Mouse (Mus musculus): ENCODE results near the gene Gprin3.

Gene Gprin3

GRCm38 (mm10) chr6:59425824-59426533 lies at the start of gene Gprin3:
Gene Gprin3, minus strand, starts transcription at chr6:59426294.
- peak; percentile 90 for DNase-seq

- DNase-seq = no peak
Observed at GRCm38 (mm10) chr6:59458861-59459260, 32.8 kb upstream of the Gprin3 start.

DNA sequence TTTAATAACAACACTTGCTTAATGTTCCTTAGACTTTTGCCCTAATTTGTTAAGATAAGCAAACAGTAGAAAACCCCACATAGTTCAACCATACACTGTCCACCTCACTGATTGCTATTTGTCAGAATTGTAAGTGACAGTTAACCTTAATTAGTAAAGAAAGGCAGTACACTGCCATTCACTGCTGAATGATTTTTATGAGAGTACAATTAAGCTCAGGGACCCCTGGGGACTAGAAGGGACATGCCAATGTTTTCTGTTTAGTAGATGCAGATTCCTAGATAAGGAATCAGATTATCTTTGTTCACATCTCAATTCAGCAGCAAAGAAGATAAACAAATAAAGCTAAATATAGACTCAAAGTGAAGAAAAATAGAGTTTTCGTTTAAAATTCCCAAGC lies 30.0 kb upstream of the Gprin3 start:
- DNase-seq = no peak

GRCm38 (mm10) chr6:59451348-59451747 lies 25.3 kb upstream of the Gprin3 start:
- no peak for DNase-seq

- no peak for DNase-seq
Observed at GRCm38 (mm10) chr6:59445101-59445503, 19.0 kb upstream of the Gprin3 start.

DNA sequence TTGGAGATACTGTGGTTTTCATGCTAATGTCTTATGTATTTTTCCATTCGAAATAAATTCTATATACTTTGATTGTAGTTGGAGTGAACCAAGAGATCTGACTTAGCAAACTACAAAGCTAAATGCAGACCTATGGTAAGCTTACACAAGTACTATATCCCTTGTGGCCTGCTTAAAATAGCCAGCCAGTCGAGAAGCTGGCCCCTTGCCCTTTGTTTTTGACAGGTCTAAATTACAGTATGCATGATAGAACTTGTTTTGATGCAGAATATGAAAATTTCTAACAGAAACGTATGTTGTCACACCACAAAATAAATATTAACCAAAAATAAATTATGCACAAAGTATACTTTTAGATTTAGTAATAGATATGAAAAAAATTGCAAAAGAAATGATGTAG lies 9.8 kb upstream of the Gprin3 start:
- no peak for DNase-seq

- DNase-seq = no peak
Observed at GRCm38 (mm10) chr6:59433116-59433515, 7.0 kb upstream of the Gprin3 start.

- no peak for DNase-seq
Observed at GRCm38 (mm10) chr6:59426534-59426885, 416 bp upstream of the Gprin3 start.

DNA sequence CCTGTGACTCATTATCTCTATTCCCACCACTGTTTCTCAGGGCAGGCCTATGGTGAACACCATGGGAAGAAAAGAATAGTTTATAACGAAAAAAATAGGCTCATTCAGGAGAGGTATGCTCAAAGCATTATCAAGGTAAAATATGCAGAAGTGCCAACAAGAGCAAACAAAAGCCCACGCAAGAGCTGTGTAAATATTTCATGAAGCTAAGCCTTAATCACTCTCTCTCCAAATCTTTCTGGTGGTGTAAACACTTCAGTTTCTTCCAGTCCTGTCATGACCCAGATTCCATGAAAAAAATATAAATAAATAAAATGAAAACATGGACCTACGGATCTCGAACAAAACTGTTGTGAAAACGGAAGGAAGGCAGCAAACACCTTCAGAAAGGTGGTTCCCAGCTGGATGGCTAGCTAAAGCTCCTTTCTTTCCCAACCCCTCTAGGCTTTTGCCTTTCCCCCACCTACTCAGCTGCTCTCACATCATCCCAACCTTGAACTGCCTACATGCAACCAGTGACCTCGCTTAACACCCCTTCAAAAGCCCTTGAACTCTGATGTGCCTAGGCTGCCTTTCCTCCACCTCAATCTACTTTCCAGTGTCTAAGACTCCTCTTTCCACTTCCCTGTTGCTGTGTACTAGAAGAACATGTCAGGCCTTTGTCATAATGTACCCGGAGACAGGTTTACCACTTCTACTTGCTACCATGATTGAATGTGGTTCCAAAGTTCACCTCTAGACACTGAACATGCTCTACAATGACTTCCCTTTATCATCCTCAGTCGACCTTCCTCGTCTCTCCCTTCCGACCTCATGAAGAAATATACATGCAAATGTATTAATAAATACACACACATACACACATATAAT lies 988 bp downstream of the Gprin3 start:
- DNase-seq = no peak

- DNase-seq = no peak
Observed at GRCm38 (mm10) chr6:59423836-59424235, 2.3 kb downstream of the Gprin3 start.

DNA sequence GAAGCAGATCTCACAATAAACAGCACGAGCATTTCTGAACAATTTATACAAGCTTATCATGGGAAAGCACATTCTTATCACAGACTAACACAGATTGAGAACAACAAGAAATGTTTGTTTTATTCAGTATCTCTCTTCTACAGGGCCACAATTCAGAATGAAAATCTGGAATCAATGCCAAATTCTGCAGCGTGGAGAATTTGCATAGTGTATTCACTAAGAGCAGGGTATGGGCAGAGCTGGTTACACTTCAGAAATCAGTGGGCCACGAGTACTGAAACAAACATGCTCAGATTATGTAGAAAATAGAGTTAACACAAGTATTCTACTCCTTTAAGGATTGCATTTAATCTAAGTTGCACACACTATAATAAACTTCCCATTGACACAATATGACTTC lies 6.8 kb downstream of the Gprin3 start:
- DNase-seq = no peak

GRCm38 (mm10) chr6:59418659-59419058 lies 7.4 kb downstream of the Gprin3 start:
- no peak for DNase-seq

DNA sequence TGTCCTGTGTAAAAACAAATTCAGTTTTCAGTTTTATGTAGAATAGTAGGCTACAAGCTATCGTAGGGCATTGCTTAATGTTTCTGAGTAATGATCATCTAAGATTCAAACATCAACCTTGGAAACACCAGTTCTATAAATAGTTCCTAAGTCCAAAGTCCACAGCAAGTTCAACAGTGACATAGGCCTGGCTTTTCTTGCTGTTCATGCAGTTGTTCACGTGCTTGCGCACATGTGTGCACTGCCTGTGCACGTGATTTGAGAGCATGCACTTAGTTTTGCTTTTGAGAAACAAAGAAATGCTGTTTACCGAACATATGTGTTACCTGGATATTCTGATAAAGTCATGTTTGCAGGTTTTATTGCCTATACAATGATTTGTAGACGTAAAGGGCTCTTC lies 11.3 kb downstream of the Gprin3 start:
- DNase-seq = peak; percentile 56

DNA sequence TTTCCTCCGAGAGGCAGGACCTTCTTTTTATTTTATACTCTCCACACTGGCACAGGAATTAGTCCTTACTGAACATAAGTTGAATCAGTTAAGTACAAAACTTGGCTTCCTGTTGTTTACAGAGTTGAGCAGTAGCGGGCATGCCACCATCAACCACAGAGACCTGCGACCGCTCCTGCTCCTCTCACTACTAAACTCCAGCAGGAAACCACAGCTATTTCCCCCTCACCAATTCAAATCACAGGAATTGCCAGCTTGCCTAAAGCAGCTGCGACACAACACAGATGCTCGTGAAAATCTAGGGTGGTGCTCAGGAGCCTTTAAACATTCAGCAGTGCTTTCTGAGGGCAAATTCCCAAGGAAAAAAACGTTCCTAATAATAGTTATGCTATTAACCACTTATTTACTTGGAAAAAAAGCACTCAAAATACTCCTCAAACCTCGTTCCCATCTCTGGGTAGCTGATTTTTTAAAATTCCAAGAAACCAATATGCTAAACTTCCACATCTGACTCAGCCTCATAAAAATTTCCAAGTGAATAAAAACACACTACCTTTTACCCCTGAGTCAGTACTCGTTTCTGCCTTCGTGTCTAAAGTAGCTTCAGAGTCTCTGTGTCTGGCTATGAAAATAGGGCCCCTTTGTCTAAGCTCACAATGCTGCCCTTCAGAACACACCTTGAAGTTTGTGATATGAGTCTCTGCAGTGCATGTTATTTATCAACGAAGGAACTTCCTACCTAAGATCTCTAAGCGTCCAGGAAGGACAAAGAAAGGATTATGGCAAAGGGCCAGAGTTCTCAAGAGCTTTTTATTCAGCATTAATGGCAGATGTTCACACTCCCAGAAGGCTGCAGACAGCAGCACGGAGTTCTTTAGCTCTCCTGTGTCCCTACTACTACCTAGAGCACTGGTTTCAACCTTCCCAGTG lies 13.4 kb downstream of the Gprin3 start:
- DNase-seq = no peak

- DNase-seq = no peak
Observed at GRCm38 (mm10) chr6:59409001-59409700, 16.9 kb downstream of the Gprin3 start.

GRCm38 (mm10) chr6:59407482-59407997 lies 18.6 kb downstream of the Gprin3 start:
- DNase-seq = no peak

GRCm38 (mm10) chr6:59390208-59390607 lies 35.9 kb downstream of the Gprin3 start:
- no peak for DNase-seq

- no peak for DNase-seq
Observed at GRCm38 (mm10) chr6:59365300-59365699, 60.8 kb downstream of the Gprin3 start.

DNA sequence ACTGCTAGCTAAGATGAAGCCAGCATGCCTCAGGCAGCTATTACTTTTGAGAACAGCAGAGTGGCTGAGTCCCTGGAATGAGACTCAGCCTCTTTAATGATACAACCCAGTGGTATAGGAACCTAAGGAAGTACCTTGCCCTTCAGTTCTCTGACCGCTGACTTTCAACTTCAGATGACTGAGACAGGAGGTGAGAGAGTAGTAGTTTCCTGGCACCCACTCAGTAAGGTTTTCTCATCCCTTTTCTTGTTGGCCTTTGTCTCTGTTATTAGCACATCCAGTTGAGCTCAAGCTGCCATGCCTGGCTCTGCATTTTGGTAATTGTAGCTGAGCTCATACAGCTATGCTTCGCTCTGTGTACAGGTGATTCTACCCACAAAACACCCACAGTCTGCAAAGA lies 62.8 kb downstream of the Gprin3 start:
- no peak for DNase-seq

- no peak for DNase-seq
Observed at GRCm38 (mm10) chr6:59354943-59355342, 71.2 kb downstream of the Gprin3 start.

DNA sequence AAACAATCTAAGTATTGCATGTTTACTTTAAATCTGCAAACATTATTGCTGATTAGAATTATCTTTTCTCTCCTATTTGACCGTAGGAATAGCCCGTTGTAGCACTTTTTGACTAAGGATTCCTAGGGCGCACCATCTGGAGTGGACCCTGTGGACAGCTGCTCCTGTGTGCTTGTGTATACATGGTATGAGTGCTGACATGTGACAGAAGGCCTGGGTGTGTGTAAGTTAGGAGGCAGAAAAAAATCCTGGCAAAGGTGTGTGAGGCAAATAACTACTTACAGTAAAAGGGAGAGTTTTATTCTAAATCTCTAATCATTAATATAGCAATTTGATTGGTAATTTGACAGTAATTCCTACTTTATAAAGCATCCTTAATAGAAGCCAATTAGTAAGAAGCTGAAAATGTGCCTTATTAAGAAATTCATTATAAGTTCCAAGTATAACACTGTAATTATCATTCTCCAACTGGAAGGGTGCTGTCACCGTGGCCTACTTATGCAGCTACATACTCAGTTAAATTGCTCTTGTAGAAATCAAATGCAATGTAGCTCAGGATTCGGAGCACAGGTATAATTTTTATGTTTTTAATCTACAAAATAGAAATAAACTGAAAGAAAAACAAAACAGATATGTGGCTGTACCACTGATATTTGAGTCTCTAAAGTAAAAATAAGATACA lies 74.8 kb downstream of the Gprin3 start:
- no peak for DNase-seq

DNA sequence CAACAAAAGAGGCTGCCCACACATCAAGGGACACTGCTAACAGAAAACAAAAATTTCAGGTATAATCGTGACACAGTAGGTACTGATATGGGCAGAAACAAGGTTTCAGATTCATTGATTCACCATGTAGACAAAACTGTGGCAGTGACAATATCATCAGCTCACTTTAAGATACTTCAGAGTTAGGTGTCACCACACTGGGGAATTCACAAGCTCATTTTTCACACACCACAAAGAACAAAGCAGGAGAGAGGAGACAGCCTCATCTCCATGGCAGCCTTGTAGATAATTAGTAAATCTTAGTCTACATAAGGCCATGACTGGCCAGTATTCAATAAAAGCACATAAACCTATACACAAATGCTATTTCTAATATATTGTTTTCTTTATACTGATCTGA lies 77.4 kb downstream of the Gprin3 start:
- DNase-seq = no peak
